Mouse (Mus musculus) MN1 (cell line): ENCODE measurements around the gene Gm20517.
A peak's percentile ranks its signal among the peaks of the same experiment; 100 is the strongest.

Experiments used
- DNase-seq: peaks from one replicate; pipeline ENCODE4 v3.0.0-alpha.2; 2016; ENCODE audit warnings: low spot score

The Gm20517 gene

DNA sequence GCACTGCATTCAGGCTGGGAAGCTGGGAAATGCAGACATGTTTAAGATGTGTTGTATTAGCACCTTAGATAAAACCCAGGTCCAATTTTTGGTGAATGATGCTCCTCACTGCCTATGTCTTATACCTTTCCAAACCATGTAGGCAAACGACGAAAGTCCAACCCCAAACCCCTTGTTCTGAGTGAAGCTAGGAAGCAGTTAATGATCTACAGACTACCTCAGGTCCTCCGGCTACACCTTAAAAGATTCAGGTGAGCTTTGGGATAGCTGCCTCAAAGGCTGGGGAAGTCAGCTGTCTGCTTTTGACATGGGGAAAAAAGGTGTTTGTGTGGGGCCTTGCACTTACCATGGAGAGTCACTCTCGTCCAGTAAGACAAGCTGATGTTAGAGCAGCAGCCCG is 67.3 kb downstream of the Gm20517 start:
- DNase-seq = no peak

DNA sequence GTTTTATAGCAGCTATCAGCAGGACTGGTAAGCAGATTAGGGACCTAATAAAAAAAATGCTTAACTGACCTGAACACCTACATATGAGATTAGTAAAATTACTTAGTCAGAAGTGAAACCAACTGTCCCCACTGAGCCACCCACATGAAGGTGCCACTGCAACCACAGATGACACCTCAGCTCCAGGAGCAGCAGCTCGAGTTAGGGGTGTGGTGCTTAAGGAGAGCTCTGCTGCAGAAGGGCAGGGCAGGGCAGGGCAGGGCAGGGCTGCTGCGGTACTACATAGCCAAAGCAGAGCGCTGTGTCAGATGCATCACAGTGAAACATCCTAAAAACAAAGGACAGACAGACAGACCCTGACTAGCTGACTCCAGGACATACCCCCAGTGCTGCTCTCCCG is 71.4 kb downstream of the Gm20517 start:
- DNase-seq = no peak

DNA sequence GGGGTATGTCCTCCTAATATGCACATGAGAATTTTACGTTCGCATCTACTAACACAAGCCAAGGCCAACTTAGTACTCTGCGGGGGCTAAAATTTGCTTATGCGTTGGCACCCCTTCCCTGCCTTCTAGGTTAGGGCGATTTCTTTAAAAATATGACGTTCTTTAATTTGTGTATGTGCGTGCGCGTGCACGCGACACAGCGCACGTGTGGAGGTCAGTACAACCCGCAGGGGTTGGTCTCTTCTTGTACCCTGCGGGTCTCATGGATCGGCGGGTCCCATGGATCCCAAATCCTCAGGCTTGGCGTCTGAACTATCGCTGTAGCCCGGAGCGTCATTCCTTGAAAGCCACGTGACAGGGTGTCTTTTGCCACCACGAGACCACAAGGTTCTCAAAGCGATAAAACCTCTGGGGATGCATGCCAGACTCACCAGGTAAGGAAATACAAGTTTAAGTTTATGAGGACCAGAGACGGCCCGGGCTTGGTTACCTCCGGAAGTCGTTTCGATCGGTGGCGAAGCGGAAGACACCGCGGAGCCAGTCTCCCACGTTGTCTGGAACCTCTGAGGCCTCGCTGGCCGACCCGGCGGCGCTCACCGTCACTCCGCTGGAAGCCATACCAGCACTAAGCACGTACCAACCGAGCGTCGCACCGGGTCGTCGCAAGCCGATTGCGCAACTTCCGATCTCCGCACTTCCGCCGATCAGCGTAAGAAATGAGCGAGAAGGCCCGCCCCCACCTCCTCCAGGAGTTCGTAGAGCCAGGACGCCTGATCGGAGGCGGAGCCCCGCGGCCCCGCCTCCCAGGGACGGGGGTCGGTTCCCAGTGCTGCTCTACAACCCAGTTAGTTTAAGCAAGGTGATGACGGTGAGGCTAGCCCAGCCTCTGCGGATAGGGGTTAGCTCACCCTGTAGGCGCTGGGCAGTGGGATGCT is 76.3 kb downstream of the Gm20517 start:
- DNase-seq = peak; percentile 98

DNA sequence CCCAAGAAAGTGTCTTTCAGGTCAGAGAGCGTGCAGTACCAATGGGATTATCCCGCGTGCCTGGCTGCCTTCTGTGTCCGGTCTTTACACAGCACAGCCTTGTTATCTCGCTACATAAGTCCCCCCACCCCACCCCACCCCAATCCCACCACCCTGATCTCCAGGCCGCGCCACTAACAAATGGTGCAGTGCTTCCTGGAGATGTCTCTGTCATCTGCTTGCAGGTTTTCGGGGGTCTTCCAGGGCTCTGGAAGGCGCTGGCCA is 76.9 kb downstream of the Gm20517 start, which contains the start of gene Tomm6:
TSS of gene Tomm6 (minus strand) at position 43 of the 264 bp plus-strand sequence.
- DNase-seq = no peak

DNA sequence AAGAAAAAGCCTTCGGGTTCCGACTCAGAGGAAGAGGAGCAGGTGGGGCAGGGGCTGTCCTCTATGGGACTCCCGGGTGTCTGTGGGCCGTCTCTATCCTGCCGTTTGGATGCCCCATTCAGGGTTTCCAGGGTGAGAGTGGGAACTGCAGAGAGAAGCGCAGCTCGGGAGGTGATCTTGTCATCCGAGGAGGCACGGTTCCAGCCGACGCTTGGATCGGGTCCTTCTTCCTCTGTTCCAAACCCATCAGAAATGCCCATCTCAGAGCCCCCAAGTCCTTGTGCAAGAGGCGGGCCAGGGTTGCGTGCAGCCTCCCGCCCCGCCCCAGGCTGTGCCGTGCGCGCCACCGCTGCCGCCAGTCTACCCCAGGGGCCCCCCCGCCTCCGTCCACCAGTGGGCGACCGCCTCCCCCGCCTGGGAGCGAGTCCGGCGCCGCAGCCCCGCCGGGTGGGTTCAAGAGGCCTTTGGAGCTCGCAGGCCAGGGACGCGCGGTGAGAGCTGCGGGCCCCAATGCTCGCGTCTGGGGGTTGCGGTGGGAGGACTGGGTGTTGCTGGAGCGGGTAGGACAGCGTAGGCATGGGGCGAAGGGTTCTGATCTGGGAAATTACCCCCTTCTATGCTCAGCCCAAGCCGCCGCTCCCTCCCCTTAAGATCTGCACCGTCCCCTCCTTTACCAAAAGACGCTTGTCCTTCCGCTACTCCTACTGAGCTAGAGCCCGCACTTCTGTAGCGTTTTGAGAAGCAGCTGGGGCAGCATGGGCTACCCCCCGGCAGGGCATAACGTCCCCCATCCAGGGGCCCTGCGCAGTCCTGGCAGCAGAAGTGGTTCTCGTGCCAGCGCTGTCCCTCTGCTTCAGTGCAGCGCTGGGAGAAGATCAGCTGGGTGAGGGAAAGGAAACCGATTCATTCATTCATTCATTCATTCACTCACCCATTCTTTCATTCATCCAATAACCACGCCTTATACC is 77.5 kb downstream of the Gm20517 start, which contains the start of gene Frs3:
TSS of gene Frs3 (plus strand) at position 423 of the 968 bp plus-strand sequence.
- peak; percentile 46 for DNase-seq

DNA sequence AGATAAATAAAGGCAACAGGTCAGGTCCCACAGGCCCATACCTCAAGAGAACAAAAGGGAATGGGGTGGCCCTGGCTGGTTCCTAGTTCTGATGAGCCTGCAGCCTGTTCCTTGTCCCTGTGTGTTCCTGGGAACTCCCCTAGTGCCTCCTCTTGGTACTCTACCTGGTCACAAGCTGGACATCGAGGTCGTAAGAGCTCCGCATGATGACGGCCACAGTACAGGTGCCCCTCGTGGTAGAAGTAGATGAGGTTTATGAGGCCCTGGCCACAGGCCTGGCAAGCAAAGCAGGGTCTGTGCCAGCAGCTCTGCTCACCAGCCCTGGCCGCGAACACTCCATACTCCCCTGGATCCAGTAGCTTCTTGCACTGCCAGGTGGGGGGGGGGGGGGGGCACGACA is 78.5 kb downstream of the Gm20517 start:
- no peak for DNase-seq

DNA sequence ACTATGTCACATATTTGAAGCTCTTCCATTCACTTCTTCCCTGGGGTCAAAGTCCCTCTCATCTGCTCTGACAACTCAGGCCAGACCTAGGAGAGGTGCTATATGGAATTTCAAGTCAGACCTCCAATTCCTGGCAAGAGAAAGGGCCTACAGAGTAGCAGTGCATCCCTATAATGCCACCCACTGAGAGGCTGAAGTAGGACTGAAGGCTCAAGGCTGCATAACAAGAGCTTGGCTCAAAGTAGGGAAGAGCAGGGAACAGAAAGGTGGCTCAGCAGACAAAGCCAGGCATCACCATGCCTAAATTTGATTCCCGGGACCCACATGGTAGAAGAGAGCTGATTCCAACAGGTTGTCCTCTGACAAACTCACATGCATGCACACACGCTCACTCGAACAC is 80.3 kb downstream of the Gm20517 start:
- no peak for DNase-seq

DNA sequence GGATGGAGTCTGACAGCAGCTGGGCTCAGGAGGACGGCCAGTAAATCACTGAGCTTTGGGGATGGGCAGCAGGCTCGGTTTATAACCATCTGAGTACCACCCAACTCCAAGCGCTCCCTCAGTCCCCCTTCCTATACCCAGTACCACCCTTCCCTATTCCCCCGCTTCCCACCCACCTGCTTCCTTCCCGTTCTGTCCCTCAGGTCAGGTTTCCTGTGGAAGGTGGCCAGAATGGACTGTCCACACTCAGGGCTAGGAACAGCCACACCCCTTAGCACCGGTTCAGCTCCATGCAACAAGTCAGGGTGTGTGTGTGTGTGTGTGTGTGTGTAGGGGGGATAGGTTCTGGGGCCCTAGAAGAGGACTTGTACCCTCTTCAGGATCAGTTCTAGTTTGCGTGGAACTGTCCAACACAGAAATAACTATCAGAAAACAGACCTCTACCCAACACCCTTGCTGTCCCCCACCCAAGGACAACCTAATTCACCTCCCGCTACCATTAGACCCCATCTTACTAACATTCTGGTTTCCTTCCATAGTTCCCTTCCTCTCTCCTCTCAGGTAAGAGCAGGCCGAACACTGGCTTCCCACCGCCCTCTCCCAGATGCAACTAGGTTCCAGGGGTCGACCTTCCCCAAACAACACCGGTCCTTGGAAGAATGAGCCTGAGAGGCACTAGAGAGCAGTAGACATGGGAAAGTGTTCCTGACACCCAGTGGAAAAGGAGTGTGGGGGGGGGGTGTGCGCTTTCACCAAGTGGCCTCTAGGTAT is 82.5 kb downstream of the Gm20517 start:
- DNase-seq = no peak

DNA sequence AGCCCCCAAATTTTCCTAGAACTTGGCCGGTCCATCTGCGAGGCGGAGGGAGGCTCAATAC is 82.9 kb downstream of the Gm20517 start, which contains the start of gene Gm21981:
TSS of gene Gm21981 (minus strand) at position 14 of the 61 bp plus-strand sequence.
- DNase-seq = no peak

DNA sequence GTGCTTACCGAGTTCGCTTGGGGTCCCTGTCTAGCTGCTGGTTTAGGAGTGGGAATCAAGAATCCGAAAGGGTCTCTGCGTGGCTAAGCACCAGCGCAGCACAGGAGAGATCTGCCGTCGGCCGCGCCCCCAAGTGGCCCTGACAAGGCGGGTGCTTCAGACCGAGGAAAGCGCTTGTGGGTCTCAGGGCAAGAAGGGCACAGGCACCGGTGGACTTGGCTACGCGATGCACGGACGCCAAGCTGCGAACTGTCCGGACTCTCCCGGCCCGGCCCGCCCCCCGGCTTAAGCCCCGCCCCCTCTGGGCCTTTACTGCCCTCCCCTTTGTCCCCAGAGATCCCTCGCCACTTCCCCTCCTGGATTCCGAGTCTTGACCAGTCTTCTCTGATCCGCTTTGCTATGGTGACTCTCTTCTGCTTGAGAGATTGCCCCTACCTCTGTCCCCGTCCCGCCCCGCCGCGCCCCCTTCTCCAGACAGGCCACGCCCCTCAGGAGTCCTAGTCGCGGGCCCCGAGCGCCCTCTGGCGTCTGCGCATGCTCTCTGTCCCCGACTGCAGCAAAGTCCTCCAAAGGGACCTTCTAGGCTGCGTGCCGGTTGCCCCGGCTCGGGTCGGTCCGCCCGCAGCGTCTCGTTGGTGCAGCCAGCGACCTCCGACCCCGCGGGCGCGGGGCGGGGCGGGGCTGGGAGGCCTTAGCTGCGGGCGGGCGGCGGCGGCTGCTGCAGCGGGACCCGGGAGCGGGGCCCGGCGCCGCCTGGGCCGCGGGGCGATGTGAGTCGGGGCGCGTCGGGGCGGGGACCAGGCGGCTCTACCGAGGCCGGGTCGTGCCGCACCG is 83.3 kb downstream of the Gm20517 start, which contains the start of gene Prickle4:
TSS of gene Prickle4 (minus strand) at position 234 of the 834 bp plus-strand sequence.
- DNase-seq = peak; percentile 99

DNA sequence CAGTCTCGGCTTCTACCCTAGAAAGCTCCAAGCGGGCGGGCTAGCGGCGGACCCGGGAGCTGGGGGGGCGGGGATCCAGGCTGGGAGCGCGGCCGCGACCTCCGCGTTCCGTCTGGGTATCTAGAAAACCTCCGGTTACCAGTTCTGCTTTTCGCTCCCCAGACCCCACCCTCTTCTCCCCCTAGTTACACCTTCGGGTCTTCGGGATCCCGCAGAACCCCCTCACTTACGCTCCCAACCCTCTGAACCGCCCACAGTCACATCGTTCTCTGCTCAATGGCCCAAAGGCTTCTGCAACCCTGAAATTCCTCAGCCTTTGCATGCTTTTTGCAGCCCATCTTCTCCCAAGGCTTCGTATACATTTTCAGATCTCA is 83.9 kb downstream of the Gm20517 start:
- no peak for DNase-seq

DNA sequence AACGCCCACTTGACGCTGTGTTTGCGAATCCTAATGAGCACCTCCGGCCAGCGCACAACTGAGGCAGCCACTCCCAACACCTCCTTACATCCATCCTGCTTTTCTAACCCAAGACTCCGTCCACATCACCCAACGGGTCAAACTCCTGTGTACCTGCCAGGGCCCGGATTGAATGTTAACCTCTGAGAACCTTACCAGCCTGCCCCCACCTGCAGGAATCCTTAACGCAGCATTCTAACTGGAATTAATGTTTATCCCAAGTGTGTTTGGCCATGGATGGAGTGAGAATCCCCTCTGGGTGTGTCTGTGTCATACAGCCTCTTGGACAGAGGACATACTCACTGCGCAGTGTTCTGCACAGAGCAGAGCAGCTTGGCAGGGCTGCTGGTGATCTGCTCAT is 86.8 kb downstream of the Gm20517 start:
- no peak for DNase-seq

DNA sequence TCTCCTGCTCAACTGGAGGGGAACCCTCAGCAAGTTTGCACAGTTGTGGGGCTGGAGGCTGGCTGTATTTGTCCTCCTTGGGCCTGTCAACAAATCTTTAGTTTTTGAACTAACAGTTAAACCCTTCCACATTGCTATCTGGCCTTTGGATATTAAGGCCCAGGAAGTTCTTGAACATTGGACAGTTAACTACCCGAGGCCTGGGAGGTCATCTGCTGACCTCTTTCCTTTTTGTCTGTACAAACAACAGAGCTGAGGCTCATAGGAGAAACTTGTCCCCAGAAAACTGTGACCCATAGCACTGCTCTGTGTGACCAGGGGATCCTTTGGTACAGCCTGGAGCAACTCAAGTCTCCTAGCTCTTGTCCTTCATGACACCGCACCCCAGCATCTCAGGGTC is 87.7 kb downstream of the Gm20517 start:
- DNase-seq = no peak

DNA sequence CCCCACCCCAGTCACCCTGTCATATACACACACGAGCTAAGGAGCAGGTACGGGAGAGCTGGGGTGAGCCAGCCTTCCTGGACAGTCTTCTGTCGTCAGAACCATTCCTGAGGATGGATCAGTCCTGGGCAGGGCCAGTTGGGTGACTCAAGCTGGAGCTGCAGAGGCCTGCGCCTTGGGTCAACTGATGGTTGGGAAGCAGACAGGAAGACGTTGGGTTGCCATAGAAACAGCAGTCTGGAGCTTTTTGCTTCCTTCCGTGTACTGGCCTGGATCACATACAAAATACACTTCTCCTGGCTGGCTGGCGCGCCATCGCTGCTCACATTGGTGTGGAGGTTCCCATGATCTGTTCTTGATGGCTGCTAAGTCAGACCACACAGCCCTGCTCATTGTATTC is 90.4 kb downstream of the Gm20517 start:
- DNase-seq = no peak

DNA sequence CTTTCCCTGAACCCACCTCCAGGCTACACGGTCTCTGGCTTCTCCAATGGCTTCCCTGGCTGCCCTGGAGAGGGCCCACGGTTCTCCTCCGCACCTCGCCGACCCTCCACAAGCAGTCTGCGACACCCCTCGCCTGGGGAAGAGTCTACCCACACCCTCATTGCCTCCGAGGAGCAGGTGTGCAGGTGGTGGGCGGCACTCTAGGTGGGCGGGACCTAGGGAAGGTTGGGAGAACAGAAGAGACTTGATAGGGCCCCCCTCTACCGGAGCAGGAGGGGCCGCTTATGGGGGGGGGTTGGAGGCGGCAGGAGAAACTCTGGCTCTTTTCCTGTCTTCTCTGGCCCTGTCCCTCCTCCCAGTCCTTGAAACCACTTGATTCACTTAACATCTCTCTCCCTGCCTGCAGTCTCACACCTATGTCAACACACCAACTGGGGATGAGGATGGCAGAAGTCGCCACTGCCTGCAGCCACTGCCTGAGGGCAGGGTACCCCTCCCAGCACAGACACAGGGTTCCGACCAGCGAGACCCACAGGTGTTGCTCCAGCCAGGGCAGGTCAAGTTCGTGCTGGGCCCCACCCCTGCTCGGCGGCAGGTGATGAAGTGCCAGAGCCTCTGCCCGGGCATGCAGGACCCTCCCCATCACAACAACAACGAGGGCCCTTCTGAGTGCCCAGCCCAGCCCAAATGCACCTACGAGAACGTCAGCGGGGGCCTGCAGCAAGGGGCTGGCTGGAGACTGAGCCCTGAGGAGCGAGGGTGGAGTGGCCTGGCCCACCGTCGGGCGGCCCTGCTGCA is 91.4 kb downstream of the Gm20517 start:
- no peak for DNase-seq

DNA sequence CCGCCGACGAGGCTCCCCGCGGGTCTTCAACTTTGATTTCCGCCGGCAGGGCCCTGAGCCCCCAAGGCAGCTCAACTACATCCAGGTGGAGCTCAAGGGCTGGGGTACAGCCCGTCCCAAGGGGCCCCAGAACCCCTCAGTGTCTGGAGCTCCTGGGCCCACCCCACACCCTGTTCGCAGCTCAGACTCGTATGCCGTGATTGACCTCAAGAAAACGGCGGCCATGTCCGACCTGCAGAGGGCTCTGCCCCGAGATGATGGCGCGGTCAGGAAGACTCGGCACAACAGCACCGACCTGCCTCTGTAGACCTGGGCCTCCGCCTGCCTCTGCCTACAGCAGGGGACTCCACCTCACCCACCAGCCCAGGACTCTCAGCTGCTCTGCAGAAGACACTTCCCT is 92.2 kb downstream of the Gm20517 start:
- no peak for DNase-seq

DNA sequence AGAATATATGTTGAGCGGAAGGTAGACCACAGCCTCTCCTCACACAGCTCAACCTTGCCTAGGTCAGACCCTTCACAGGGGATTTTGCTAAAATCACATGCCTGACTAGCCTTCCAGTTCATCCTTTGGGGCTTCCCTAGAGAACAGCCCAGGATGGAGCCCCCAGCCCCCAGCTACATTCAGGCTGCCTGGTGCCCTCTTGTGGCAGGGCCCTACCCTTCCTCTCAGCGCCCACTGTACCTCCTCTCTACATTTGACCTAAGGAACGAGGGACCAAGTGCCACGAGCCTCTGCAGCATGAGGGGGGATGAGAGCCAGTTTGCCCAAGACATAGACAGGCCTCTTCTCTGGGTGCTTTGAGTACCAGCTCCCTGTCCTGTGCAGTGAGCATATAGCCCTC is 93.3 kb downstream of the Gm20517 start:
- no peak for DNase-seq

DNA sequence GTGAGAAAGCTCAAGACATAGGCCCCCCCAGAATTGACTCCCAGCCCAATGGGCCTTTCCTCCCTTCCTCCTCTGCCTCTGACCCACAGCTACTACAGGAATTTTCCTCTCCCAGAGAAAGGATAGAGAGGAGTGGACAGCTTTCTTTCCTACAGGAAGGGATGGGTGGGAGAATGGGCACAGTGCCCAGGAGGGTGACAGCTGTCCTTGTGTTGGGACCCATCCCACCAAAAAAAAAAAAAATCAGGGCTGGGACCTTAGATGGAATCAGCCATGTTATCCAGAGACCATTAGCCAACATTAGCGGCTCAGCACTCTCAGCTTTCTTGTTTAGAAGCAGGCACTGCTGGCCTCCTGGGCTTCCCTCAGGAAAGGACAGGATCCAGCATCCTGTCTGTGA is 94.8 kb downstream of the Gm20517 start:
- DNase-seq = no peak

DNA sequence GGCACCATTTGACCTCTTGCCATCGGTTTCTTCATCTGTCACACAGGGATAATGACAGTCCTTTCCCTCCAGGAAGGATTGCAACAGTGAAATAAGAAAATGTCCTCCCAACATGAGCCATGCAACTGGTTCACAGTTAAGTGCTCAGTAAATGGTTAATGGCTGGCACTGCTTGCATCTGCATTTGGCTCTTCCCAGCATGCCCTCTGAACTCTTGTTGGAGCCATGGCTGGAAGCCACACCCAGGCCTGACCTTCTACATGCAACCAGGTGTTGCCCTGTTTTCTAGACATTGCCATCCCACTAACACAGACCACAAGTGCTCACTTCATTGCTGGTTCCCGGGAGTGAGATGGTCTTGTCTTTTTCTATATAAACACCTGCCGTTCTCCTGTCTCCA is 96.6 kb downstream of the Gm20517 start:
- no peak for DNase-seq

DNA sequence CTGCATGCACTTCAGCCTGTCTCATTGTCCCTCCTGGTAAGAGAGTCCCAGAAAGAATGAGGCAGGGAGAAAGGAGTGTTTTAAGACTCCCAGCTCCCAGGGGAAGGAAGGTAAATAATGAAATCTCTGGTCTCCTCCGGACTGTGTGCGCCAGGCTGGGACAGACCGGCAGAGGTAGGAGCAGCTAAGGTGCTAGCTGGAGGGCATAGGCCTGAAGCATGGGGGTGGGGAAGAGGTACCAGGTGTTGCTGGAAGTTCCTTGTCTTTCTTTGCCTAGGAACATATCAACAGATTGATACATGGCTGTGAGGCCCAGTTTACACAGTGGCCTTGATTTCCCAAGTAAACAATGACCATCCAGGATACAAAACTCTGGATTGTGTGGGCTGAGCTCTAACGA is 97.6 kb downstream of the Gm20517 start:
- no peak for DNase-seq

DNA sequence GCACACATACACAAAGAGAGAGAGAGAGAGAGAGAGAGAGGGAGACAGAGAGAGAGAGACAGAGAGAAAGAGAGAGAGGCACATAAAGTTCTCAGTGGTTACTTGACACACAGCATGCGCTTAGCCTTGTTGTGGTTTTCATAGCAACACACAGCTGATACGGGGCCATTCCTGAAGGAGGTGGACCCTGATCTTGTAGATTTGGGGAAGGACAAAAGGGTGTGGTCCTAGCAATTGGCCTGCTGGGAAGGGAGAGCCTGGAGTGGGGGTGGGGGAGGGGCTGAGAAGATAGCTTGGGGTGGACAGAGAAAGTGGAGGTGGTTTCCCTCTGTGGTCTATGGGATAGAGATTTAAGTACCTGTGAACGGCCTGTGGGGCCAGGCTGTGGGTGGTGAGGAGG is 98.6 kb downstream of the Gm20517 start:
- no peak for DNase-seq
